Mouse (Mus musculus) liver, postnatal 0 days (tissue): Measurements from ENCODE around the gene Ptma.

Source experiments
- CTCF ChIP-seq: sonication (generic); IDR thresholded peaks from 2 replicates; pipeline ENCODE4 v1.5.1; 2016; ENCODE audit warnings: antibody characterized with exemption, low read depth
- EP300 ChIP-seq: IDR thresholded peaks from 2 replicates; pipeline ENCODE4 v1.6.1; 2016; ENCODE audit warnings: antibody characterized with exemption, low read depth, mild to moderate bottlenecking

DNA sequence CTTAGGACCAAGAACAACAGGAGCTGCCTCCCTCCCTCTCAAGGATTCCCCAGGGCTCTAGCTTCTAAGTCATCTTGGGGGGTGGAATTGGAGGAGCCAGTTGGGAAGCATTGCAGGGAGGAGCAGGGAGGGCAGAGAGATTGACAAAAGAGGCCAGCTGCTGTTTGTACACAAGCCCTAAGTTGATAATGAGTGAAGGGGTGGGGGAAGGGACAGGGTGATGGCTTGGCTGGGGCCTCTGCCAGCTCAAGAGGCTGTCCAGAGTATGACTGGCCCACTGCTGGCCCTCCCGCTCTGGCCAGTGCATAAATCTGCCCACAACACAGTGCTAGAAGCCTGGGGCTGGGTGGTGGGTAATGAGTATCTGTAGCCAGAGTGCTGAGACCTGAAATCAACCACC is 21.1 kb upstream of the Ptma start:
- TF ChIP-seq CTCF: no peak
- TF ChIP-seq EP300: no peak
